Mouse (Mus musculus) megakaryocyte, embryonic 14.5 days (primary cell): ENCODE measurements around the gene Slc34a3.

Experiments used
- FLI1 ChIP-seq: IDR thresholded peaks from 2 replicates; pipeline ENCODE4 v1.6.1; 2012; ENCODE audit warnings: low read length, inconsistent platforms, mixed read lengths
- GATA1 ChIP-seq: IDR thresholded peaks from 3 replicates; pipeline ENCODE4 v1.6.1; 2012; ENCODE audit warnings: mixed read lengths, low read length, inconsistent platforms, borderline replicate concordance

- TF ChIP-seq FLI1 (no peak), GATA1 (no peak)
Observed at GRCm38 (mm10) chr2:25181891-25182397, 52.2 kb downstream of the Slc34a3 start.
